Mouse (Mus musculus) gonadal fat pad, adult 2 months (tissue): ENCODE results near the gene Crcp. TPM values are rescaled to one million over a fixed set of nuclear protein-coding genes. Genes with fewer than 3 reads are reported as not detected.

ENCODE experiments used
- DNase-seq: peaks from one replicate; pipeline ENCODE4 v3.0.0-alpha.2; 2012; ENCODE audit warnings: low read depth
- polyA plus RNA-seq: library from polyadenylated mRNA; depleted of rRNA; stranded (reverse); fragments of >200 nt; gene quantifications from 2 replicates; pipeline ENCODE4 v1.2.3, GENCODE M21; 2012; rRNA removed

Crcp gene
- 17.4 and 19.0 TPM in 2 replicates for polyA plus RNA-seq

GRCm38 (mm10) chr5:130029142-130029897, at the start of gene Crcp, which contains the start of gene Asl:
Gene Crcp (plus strand): TSS chr5:130029290.
Gene Asl (minus strand): TSS chr5:130029247.
- no peak for DNase-seq

GRCm38 (mm10) chr5:129980216-129980615, 48.9 kb upstream of the Crcp start:
- DNase-seq = no peak

- DNase-seq = no peak
Measured at GRCm38 (mm10) chr5:129989376-129989775, 39.7 kb upstream of the Crcp start.

GRCm38 (mm10) chr5:129991898-129992297, 37.2 kb upstream of the Crcp start:
- no peak for DNase-seq

DNA sequence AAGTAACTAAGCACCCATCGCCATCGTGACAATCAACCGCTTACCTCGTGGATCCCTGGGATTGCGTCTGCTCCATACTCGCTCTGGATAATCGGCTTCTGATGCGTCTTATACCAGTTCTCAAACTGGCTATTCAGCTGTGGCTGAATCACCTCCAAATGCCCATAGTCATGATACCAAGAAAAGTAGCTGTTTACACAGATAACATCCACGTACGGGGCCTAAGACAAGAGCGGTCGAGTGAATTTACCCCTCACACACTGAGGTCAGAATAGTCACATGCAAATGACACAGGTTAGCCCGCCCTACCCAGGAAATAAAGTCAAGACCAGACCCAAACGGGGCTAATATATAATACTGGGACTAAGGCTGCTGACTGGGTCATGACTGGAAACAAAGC, 35.7 kb upstream of the Crcp start:
- DNase-seq = no peak

GRCm38 (mm10) chr5:129994989-129995388, 34.1 kb upstream of the Crcp start:
- DNase-seq = no peak

DNA sequence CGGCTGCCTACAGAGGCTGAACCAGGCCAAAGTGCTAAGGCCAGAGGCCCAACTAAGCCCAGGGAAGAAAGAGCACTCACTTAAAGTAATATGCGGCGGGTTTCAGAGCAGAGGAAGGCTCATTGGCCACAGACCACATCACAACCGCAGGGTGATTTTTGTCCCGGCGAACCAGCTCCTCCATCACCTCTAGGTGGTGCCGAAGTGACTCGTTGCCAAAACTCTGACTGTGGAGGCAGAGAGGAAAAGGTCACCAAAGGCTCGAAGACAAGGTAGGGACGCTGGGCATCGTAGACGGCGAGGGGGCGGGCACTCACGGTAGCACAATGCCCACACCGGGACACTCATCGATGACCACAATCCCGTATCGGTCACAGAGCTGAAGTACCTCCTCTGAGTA, 31.4 kb upstream of the Crcp start:
- no peak for DNase-seq

GRCm38 (mm10) chr5:129999097-129999496, 30.0 kb upstream of the Crcp start:
- no peak for DNase-seq

DNA sequence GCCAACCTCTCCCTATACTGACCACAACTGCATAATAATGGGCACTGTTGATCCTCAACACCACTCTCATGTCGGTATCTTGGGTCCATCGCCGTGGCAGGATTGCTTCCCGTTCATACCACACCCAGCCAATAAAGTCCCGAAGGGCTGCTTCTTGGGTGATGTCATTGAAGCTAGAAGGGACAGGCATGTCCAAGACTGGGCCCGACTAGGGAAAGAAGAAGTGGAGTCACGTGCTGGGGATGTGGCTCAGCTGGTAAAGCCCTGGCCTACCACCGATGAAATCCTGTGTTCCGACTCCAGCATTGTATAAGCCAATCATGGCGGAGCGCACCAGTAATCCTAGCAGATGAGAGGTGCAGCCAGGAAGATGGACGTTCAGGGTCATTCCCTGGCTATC, 28.4 kb upstream of the Crcp start:
- DNase-seq = no peak

- no peak for DNase-seq
Measured at GRCm38 (mm10) chr5:130001356-130001987, 27.6 kb upstream of the Crcp start.

DNA sequence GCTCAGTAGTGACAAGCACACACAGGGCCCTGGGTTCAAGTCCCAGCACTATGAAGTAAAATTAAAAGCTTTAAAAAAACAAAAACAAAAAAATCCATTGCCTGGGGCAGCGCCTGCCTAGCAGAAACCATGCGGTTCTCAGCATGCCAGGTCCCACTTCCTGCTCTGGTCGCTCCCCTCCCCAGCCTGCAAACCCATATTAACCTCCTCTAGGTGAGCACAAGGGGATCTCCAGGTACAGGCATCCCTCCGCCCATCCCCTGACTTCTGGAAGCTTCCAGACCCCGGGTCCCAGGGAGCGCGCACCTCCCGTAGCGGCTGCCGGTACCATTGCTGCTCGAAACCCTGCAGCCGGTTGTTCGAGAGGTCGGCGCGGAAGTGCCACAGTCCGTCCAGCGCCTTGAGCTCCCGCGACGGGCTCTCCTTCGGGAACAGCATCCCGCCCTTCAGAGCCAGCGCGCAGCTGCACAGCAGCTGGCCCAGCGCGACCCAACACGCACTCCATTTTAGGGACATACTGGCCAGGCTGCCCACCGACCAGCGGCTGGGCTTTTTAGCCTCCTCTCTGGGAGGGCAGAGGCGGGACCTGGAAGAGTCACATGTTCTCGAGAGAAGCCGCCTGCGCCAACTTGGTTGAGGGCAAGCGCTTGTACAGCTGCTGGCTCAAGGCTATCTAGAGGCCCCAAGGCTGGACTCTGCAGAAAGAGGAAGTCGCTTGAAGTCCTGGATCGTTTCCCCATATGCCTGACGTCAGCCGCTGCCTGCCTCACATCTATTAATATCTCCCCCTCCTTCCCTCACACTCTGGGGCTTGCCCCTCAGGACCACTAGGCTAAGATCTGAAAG, 26.6 kb upstream of the Crcp start, which contains the start of gene Gusb:
Gene Gusb (minus strand): TSS at position 749 of the 846 bp plus-strand sequence.
- no peak for DNase-seq

GRCm38 (mm10) chr5:130003229-130003628, 25.9 kb upstream of the Crcp start:
- DNase-seq = no peak

GRCm38 (mm10) chr5:130007344-130007743, 21.7 kb upstream of the Crcp start:
- DNase-seq = no peak

- DNase-seq = no peak
Measured at GRCm38 (mm10) chr5:130008034-130008590, 21.0 kb upstream of the Crcp start.

GRCm38 (mm10) chr5:130009784-130010183, 19.3 kb upstream of the Crcp start:
- DNase-seq = no peak

DNA sequence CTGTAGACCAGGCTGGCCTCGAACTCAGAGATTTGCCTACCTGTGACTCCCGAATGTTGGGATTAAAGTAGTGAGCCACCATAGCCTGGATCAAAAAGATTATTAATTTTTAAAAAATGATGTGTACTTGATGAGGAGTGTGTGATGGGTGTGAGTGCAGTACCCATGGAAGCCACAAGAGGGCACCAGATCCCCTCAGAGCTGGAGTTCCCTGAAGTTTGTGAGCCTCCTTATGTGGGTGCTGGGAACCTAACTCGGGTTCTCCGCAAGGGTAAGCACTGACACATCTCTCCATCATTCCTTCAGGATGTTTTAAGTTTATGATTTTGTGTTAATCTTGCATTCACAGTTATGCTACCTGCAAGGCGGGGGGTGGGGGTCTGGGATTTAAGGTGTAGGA, 18.1 kb upstream of the Crcp start:
- DNase-seq = no peak

- DNase-seq = no peak
Measured at GRCm38 (mm10) chr5:130015104-130015503, 14.0 kb upstream of the Crcp start.

DNA sequence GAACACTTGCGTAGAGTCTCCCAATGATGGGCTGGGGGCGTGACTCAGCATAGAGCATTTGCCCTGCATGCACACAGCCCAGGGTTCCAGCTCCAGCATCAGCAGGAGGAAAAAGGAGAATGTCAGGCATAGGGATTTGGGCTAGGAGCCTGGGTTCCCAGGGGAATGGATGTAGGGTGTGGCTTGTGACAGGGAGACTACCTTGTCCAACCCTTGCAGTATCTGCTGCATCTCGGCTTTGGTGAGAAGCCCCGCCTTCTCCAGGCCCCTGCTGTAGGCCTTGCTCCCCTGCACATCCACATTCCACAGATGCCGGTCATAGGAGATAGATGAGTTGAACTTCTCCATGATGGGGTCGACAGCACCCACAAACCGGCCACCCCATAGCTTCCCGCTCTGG, 9.6 kb upstream of the Crcp start:
- DNase-seq = no peak

DNA sequence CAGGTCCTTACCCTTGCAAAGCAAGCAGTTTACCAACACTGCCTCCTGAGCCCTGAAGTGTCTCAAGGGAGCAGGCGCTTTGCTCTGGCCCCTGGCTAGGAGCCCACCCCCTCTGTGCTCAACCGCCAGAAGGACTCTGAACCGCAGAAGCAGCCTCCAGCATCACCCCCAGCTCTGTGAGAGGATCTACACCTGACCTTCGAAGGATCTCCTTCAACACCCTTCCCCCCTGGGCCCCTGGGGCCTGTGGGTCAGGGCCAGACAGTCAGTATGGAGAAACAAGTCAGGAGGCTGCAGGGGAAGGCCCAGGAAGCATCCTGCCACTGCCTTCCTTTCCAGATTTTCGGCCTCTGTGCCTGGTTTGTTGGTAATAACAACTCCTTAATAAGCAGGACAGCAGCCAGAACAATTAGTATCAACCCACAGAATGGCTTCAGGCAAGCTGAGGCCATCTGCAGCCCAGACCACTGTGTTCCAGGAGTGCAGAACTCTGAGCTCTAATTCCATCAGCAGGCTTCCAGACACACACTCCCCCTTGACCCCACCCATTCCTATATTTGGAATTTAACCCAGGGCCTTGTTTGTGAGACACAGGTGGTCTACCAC, 7.6 kb upstream of the Crcp start:
- DNase-seq = no peak

DNA sequence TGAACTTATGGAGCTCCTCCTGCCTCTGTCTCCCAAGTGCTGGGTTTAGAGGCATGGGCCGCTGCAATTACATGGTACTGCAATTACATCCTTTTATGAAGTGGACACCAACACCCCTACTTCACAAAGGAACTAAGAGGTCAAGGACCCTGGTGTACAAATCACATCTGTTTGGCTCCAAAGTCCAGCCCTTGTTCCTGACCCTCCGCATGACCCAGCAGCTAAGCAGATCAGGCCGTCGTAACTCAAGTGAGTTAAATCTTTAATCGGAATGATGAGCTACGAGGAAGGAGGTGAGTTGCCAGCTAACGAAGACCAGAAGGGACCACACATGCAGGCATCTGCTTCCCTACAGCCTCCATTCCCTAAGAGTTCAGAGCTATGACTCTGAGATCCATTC, 6.7 kb upstream of the Crcp start:
- DNase-seq = no peak

- no peak for DNase-seq
Measured at GRCm38 (mm10) chr5:130023067-130023766, 5.9 kb upstream of the Crcp start.
